Mouse (Mus musculus): ENCODE results near the gene Ccdc81. TPM values are rescaled to one million over a fixed set of nuclear protein-coding genes. Genes with fewer than 3 reads are reported as not detected.

The Ccdc81 gene
- polyA plus RNA-seq, 1 experiment from 2014 or later: 0.31 TPM

DNA sequence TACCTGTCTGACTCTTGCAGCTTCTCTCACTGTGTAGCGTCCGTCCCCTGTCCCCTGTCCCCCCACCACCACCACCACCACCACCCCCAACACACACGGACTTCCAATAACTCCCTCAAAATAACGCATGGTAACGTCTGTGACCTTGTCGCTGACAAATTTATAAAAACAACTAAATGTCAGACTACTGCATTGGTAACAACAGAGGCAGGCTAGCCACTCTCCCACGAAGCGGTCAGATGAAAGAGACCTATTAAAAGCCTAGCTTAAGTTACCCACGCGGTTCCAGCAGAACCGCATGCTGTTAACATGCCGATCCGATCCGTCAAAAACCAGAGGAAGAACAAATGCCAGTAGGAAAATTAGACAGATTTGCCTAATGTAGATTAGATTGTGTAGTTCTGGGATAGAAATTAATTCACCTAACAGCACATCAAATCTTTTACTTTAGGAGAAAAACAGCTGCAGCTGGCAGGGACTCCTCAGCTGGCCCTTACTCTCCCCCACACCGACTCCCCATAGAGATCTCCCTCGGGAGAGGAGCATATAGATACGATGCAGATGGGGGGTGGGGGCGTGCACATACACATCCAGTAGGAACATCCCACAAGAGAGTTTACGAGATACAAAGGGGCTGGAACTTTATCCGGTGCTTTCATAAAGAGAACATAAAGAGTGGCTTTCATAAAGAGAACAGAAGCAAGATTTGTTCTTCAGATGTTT lies 5.6 kb upstream of the Ccdc81 start:
- Histone ChIP-seq H3K27ac (replicated peaks) (no peak overlapping the region), H3K36me3 (replicated peaks) (no peaks in the 10 kb centered on the region), H3K4me1 (peaks cover 12% of the 10 kb centered on the region), H3K9me3 (no peaks in the 10 kb centered on the region), H3K4me3 (no peak overlapping the region), H3K27me3 (replicated peaks; ENCODE audit: low read depth, poor library complexity, severe bottlenecking) (no peaks in the 10 kb centered on the region)
- 81% methylated on average over 20 of the region's 20 CpGs for WGBS
- no peak for DNase-seq (ENCODE audit: low spot score)

DNA sequence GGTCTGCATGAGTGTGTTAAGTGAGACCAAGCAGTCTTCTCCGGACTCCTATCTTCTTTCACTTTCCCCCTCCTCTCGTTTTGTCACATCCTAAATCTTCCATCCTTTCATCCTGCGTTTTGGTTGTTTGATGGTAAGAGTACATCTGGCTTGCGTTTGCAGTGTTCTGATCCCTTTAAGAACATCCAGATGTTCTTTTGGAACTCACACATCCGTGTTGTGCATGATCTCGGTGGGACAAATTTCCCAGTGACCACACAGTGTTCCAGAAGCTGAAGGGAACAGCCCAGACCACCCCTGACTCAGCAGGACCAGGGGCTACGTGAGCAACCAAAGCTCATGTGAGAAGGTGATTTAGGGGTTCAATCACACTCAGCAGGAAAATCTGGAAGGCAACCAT lies 5.0 kb upstream of the Ccdc81 start:
- peak; percentile 21 for DNase-seq (ENCODE audit: low spot score)
- Histone ChIP-seq H3K9me3 (no peaks in the 10 kb centered on the region), H3K4me1 (peaks cover 19% of the 10 kb centered on the region), H3K27me3 (replicated peaks; ENCODE audit: low read depth, poor library complexity, severe bottlenecking) (no peaks in the 10 kb centered on the region), H3K27ac (replicated peaks) (no peak overlapping the region), H3K36me3 (replicated peaks) (no peaks in the 10 kb centered on the region), H3K4me3 (no peak overlapping the region)
- 41% methylated on average over 7 of the region's 7 CpGs for WGBS

DNA sequence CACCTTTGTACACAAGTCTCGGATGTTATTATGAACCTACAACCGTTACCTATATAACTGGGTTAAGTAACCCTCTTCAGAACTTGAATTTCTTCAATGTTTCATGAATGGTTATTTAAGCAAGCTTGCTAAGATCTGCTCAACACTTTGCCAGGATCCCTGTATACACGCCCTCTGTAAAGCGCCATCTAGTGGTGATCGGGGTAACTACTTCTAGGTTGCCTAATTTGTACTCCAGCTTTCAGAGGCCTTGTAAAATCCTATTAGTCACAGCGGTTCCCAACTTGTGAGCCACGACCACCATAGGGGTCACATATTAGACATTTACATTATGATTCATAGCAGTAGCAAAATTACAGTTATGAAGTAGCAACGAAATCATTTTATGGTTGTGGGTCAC lies 4.5 kb upstream of the Ccdc81 start:
- H3K9me3 ChIP-seq: no peaks in the 10 kb centered on the region
- WGBS: 17% methylated on average over 8 of the region's 8 CpGs

DNA sequence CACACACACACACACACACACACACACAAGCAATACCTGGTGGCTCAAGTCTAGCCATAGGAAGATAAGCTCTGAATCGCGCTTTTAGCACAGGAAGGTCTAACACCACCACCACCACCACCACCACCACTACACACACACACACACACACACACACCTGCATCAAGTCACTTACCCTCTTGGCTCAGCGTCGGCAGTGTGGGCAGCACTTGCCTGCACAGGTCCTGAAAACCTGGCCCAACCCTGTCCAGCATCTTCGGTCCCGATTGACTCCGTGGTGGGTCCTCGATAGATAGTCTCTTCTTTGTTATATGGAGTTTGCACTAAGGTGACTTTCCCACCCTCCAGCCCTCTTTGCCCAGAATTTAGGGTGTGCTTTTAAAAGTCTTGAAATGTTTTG lies 422 bp downstream of the Ccdc81 start:
- DNase-seq (ENCODE audit: low spot score): no peak
- Histone ChIP-seq H3K4me3 (peak overlapping the region; percentile 25; the same call in 1 of the 2 replicates), H3K27me3 (replicated peaks; ENCODE audit: low read depth, poor library complexity, severe bottlenecking) (no peaks in the 10 kb centered on the region), H3K9me3 (no peaks in the 10 kb centered on the region), H3K4me1 (peaks cover 11% of the 10 kb centered on the region), H3K36me3 (replicated peaks) (no peaks in the 10 kb centered on the region), H3K27ac (replicated peaks) (no peak overlapping the region)
- WGBS: 90% methylated on average over 8 of the region's 8 CpGs

More for the DNA sequence above, 4.5 kb upstream of the Ccdc81 start:
- Histone ChIP-seq H3K27ac (replicated peaks) (no peak overlapping the region), H3K27me3 (replicated peaks; ENCODE audit: low read depth, poor library complexity, severe bottlenecking) (no peaks in the 10 kb centered on the region), H3K4me1 (peaks cover 23% of the 10 kb centered on the region), H3K36me3 (replicated peaks) (no peaks in the 10 kb centered on the region), H3K4me3 (no peak overlapping the region)
- peak; percentile 75 for DNase-seq (ENCODE audit: low spot score)

DNA sequence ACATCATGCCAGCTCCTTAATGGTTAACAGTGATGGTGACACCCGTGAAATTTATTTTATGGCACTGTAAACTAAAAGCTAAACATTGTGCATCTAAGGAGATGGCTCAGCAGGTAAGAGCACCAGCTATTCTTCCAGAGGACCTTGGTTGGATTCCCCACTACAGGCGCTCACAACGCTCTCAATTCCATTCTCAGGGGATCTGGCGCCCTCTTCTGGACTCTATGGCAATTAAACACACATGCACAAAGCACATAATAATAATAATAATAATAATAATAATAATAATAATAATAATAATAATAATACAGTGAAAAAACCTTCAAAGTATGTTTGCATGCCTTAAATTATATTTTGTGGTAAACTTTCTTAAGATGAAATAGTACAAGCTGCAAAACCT lies 11.6 kb downstream of the Ccdc81 start:
- Histone ChIP-seq H3K9me3 (no peaks in the 10 kb centered on the region), H3K4me3 (no peak overlapping the region), H3K4me1 (no peaks in the 10 kb centered on the region), H3K27ac (replicated peaks) (no peak overlapping the region), H3K36me3 (replicated peaks) (no peaks in the 10 kb centered on the region), H3K27me3 (replicated peaks; ENCODE audit: low read depth, poor library complexity, severe bottlenecking) (no peaks in the 10 kb centered on the region)
- WGBS: 23% methylated on average over 4 of the region's 4 CpGs
- DNase-seq (ENCODE audit: low spot score): peak; percentile 26

DNA sequence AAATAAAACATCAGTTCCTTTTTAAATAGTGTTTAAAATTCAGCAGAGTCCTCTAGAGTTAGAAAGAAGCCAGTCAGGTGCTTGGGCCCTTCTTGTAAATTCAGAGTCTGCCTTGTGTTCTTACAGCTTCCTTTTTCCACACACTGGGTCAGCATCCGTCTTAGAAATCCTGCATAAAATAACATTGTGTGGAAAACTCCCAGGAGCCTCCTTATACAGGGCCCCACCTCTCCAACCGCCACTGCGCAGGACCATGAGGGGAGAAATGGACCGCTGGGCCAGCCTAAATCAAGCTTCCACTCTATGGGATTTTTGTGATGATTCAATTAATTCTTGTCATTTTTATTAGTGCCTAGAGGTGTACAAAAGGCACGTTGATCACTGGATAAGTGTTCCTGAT lies 12.0 kb downstream of the Ccdc81 start:
- Histone ChIP-seq H3K4me3 (no peak overlapping the region), H3K4me1 (no peaks in the 10 kb centered on the region)

DNA sequence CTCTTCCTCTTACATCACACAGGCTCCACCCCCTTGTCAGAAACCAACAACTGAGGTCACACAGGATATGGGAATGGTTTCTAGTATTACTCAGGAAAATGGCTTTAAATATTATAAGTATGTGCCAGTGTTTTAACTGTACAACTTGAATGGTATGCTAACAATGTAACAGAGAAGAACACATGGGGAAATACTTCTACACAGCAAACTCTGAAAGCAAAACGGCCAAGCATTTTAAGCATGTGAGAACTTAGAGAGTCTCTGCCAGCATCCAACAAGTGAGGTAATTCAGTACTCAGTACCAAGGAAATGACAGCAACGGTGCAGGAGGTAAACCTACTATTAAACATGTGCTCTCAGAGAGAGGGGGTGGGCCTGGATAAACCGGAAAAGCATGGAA lies 18.9 kb downstream of the Ccdc81 start:
- Histone ChIP-seq H3K27ac (replicated peaks) (no peak overlapping the region), H3K4me1 (no peaks in the 10 kb centered on the region), H3K9me3 (no peaks in the 10 kb centered on the region), H3K36me3 (replicated peaks) (no peaks in the 10 kb centered on the region), H3K27me3 (replicated peaks; ENCODE audit: low read depth, poor library complexity, severe bottlenecking) (no peaks in the 10 kb centered on the region), H3K4me3 (no peak overlapping the region)
- no peak for DNase-seq (ENCODE audit: low spot score)
- WGBS: 74% methylated on average over 3 of the region's 3 CpGs

More for the DNA sequence above, 12.0 kb downstream of the Ccdc81 start:
- no peaks in the 10 kb centered on the region for H3K27me3 ChIP-seq (replicated peaks; ENCODE audit: low read depth, poor library complexity, severe bottlenecking)
- no peaks in the 10 kb centered on the region for H3K36me3 ChIP-seq (replicated peaks)
- WGBS: 82% methylated on average over 5 of the region's 5 CpGs
- H3K9me3 ChIP-seq: no peaks in the 10 kb centered on the region
- no peak for DNase-seq (ENCODE audit: low spot score)
- no peak overlapping the region for H3K27ac ChIP-seq (replicated peaks)

DNA sequence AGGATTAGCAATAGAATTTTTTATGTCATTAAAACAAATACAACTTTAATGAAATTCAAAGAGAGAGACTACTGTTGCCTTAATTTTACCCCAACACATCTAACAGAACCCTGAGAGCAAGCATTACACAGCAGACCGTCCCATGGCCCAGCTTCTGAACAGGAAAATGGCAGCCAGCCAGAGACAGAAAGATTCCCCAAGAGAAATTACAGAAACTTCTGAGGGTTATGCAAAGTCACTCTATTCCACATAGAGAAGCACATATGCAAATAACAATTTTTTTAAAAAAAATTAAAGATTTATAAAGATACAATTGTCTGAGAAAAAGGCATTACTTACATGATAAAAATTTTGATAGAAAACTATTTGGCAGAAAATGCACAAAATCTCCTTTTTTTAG lies 23.7 kb downstream of the Ccdc81 start:
- no peaks in the 10 kb centered on the region for H3K9me3 ChIP-seq
- 83% methylated on average over 1 of the region's 1 CpGs for WGBS
- no peaks in the 10 kb centered on the region for H3K4me1 ChIP-seq

DNA sequence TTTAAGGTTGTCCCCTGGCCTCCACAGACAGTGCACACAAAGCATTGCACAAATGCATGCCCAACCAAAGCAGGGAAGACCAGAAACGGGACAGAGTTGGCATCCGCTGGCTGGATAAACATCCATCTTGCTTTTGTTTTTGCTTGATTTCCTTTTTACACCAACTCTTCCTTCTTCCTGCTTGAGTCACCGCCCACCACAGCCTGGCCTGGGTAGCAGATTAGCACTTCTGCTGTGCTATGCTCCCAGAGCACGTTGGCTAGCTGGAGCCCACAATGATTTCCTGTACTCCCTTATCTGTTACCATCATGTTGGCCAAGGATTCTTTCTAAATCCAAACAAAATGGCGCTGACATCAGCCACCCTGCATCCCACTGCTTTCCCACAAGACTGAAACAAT lies 36.2 kb downstream of the Ccdc81 start:
- 75% methylated on average over 5 of the region's 5 CpGs for WGBS
- H3K27ac ChIP-seq (replicated peaks): no peak overlapping the region
- H3K27me3 ChIP-seq (replicated peaks; ENCODE audit: low read depth, poor library complexity, severe bottlenecking): no peaks in the 10 kb centered on the region
- H3K4me1 ChIP-seq: no peaks in the 10 kb centered on the region
- no peak for DNase-seq (ENCODE audit: low spot score)
- H3K9me3 ChIP-seq: no peaks in the 10 kb centered on the region
- H3K36me3 ChIP-seq (replicated peaks): no peaks in the 10 kb centered on the region
- H3K4me3 ChIP-seq: no peak overlapping the region

More for the DNA sequence above, 23.7 kb downstream of the Ccdc81 start:
- Histone ChIP-seq H3K27ac (replicated peaks) (no peak overlapping the region), H3K4me3 (no peak overlapping the region), H3K27me3 (replicated peaks; ENCODE audit: low read depth, poor library complexity, severe bottlenecking) (no peaks in the 10 kb centered on the region), H3K36me3 (replicated peaks) (no peaks in the 10 kb centered on the region)
- DNase-seq (ENCODE audit: low spot score): no peak

DNA sequence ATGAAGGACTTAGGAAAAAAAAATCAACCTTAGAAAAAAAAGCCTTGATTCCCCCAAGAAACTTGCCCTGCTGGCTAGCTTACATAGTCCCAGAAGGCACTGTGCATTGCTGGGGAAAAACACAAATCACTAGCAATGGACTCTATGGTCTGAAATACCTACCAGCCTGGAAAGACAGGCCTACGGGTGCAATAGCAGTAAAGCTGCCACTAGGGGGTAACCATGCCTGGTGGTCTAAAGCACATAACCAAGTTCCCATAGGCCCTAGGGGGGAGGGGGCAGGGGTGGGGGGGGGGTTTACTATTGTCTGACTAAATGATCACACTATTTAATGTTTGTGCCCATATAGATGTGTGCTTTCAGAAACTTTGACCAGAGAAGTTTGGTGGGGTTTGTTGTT lies 38.7 kb downstream of the Ccdc81 start:
- Histone ChIP-seq H3K27ac (replicated peaks) (no peak overlapping the region), H3K9me3 (no peaks in the 10 kb centered on the region), H3K36me3 (replicated peaks) (no peaks in the 10 kb centered on the region), H3K27me3 (replicated peaks; ENCODE audit: low read depth, poor library complexity, severe bottlenecking) (no peaks in the 10 kb centered on the region), H3K4me1 (no peaks in the 10 kb centered on the region), H3K4me3 (no peak overlapping the region)
- no peak for DNase-seq (ENCODE audit: low spot score)
- 85% methylated on average over 1 of the region's 1 CpGs for WGBS

DNA sequence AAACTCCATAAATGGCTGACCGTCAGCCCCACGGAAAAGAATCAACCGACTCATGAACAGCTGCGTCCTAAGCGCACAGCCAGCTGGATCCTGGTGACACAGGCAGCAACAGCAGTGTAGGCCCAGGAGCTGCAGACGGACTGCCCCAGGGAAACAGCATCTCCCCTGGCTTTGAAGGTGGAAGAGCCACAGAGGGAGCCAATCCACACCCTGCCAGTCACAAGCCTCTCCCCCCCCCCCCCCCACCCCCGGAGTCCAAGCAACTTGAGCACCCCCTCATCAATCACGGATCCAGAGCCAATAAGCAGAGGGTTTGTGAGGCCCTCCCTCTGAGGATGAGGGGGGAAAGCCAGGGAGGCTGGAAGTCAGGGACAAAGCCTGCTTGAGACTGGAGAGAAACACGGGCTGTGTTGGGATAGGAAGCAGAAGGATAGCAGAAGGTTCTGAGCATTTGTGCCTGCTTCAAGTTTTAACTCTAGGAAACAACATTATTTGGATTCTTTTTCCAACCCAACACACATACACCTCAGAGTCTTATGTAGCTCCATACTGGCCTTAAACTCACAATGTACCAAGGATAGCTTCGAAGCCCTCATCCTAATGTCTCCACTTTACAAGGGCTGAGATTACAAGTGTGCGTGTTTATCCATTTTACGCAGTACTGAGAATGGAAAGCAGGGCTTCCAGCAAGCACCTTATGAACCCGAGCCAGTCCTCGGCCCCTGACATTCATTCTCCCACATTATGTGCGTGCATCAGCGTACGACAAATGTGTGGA lies 46.8 kb downstream of the Ccdc81 start:
- H3K4me3 ChIP-seq: peak overlapping the region; percentile 13; the same call in 1 of the 2 replicates
- H3K4me1 ChIP-seq: peaks cover 12% of the 10 kb centered on the region
- peak; percentile 75 for DNase-seq (ENCODE audit: low spot score)
- peak overlapping the region; percentile 67 for H3K27ac ChIP-seq (replicated peaks)
- WGBS: 55% methylated on average over 17 of the region's 17 CpGs
- no peaks in the 10 kb centered on the region for H3K9me3 ChIP-seq
- H3K27me3 ChIP-seq (replicated peaks; ENCODE audit: low read depth, poor library complexity, severe bottlenecking): no peaks in the 10 kb centered on the region
- H3K36me3 ChIP-seq (replicated peaks): no peaks in the 10 kb centered on the region

DNA sequence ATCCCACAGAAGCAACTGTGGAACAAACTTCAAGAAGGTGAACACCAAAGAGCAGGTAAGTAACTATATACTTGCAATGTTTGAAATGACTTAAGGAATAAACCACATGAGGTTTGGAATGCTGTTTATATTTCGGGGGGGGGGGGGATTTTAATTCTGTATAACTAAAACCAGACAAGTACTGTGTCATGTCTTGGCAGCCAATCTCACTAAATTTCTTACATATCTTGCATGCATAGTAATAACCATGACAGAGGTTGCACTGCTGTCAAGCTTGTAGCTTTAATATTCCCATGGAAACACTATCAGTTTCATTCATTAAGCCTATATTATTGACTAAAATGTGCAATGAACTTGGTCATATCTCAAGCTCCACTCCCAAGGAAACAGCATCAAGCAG lies 48.2 kb downstream of the Ccdc81 start:
- Histone ChIP-seq H3K27ac (replicated peaks) (no peak overlapping the region), H3K36me3 (replicated peaks) (no peaks in the 10 kb centered on the region), H3K27me3 (replicated peaks; ENCODE audit: low read depth, poor library complexity, severe bottlenecking) (no peaks in the 10 kb centered on the region), H3K4me3 (no peak overlapping the region), H3K9me3 (no peaks in the 10 kb centered on the region), H3K4me1 (peaks cover 12% of the 10 kb centered on the region)
- DNase-seq (ENCODE audit: low spot score): no peak
- WGBS: 78% methylated on average over 1 of the region's 1 CpGs

DNA sequence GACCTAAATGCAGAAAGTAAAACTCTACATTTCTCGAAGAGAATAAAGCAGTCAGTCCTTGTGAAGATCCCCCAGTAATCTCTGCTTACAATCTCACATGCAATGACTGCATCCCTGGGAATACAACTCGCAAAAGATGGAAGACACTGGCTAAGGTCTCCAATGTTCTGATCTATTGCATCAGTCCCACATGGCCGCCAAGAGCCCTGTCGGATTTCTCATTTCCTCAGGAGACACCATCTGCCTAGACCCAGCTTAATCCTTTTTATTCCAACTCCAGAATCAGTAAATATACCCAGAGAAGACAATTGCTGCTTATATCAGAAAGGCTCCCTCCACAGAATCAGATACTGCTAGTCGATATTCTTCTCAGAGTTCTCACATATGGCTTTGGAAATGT lies 50.3 kb downstream of the Ccdc81 start:
- no peak overlapping the region for H3K4me3 ChIP-seq
- no peaks in the 10 kb centered on the region for H3K36me3 ChIP-seq (replicated peaks)
- no peak for DNase-seq (ENCODE audit: low spot score)
- no peaks in the 10 kb centered on the region for H3K27me3 ChIP-seq (replicated peaks; ENCODE audit: low read depth, poor library complexity, severe bottlenecking)
- H3K4me1 ChIP-seq: peaks cover 12% of the 10 kb centered on the region
- 85% methylated on average over 5 of the region's 5 CpGs for WGBS
- H3K9me3 ChIP-seq: no peaks in the 10 kb centered on the region
- no peak overlapping the region for H3K27ac ChIP-seq (replicated peaks)

All from embryonic facial prominence, embryonic 10.5 days (tissue).